Mouse (Mus musculus) bone marrow, adult 2 months (tissue): ENCODE measurements around the gene Birc5.

Source experiments
- CTCF ChIP-seq: fragments of 200-500 bp; IDR thresholded peaks from 2 replicates; pipeline ENCODE4 v1.5.1; 2011; ENCODE audit warnings: low read length, control low read depth; ENCODE audit not compliant: control insufficient read depth, insufficient read depth
- POLR2A ChIP-seq: fragments of 200-500 bp; IDR thresholded peaks from 2 replicates; pipeline ENCODE4 v1.6.1; 2011; ENCODE audit warnings: low read depth, mild to moderate bottlenecking, control low read depth, low read length, borderline replicate concordance; ENCODE audit not compliant: control insufficient read depth

GRCm38 (mm10) chr11:117826916-117827315, 22.1 kb upstream of the Birc5 start:
- no peak for TF ChIP-seq POLR2A
- TF ChIP-seq CTCF = no peak
